Mouse (Mus musculus) megakaryocyte, embryonic 14.5 days (primary cell): ENCODE data around the gene Olfr484.

Source experiments
- FLI1 ChIP-seq: IDR thresholded peaks from 2 replicates; pipeline ENCODE4 v1.6.1; 2012; ENCODE audit warnings: low read length, inconsistent platforms, mixed read lengths
- GATA1 ChIP-seq: IDR thresholded peaks from 3 replicates; pipeline ENCODE4 v1.6.1; 2012; ENCODE audit warnings: mixed read lengths, low read length, inconsistent platforms, borderline replicate concordance

GRCm38 (mm10) chr7:108100549-108100948 is 26.7 kb downstream of the Olfr484 start, which contains the start of gene Olfr483:
- TF ChIP-seq GATA1 (no peak), FLI1 (no peak)
